Mouse (Mus musculus) liver, embryonic 14.5 days (tissue): ENCODE data around the gene Vav3.

Experiments used
- CTCF ChIP-seq: IDR thresholded peaks from 2 replicates; pipeline ENCODE4 v1.5.1; 2016; ENCODE audit warnings: antibody characterized with exemption, low read depth, control low read depth
- EP300 ChIP-seq: IDR thresholded peaks from 2 replicates; pipeline ENCODE4 v1.6.1; 2016; ENCODE audit warnings: antibody characterized with exemption, low read depth

DNA sequence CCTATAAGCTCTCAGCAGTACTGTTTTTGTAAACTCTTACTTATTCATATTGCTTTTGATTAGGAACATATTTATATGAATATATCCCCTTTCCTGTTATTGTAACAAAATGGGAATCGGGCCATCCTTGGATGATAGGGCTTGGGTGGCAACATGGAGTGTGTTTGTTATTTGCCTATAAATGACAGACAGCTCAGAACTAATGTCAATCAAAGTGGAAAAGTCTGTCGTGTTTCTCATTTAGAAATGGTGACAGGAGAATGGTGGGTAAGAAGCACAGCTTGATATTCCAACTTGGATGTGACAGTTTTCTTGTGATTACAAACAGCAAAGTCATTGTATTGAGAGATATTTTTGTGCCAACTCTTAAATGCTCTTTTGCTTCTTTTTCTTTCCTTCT is 339.8 kb downstream of the Vav3 start:
- TF ChIP-seq CTCF, result no peak
- no peak for TF ChIP-seq EP300
